Mouse (Mus musculus) limb, embryonic 10.5 days (tissue): Measurements from ENCODE around the gene Agbl5. TPM values are rescaled to one million over a fixed set of nuclear protein-coding genes. Genes with fewer than 3 reads are reported as not detected.

ENCODE experiments used
- DNase-seq: peaks from one replicate; pipeline ENCODE4 v3.0.0-alpha.2; 2017; ENCODE audit warnings: low spot score
- H3K27ac ChIP-seq: fragments of 300-500 bp; sonication (generic); 2 replicates; pipeline ENCODE4 v1.5.1; 2016; ENCODE audit warnings: mild to moderate bottlenecking
- H3K27me3 ChIP-seq: fragments of 300-500 bp; sonication (generic); 2 replicates; pipeline ENCODE4 v1.6.1; 2016; ENCODE audit warnings: low read depth, mild to moderate bottlenecking; ENCODE audit not compliant: poor library complexity, severe bottlenecking
- H3K36me3 ChIP-seq: fragments of 300-500 bp; sonication (generic); 2 replicates; pipeline ENCODE4 v1.6.1; 2016; ENCODE audit warnings: mild to moderate bottlenecking, moderate library complexity
- H3K4me1 ChIP-seq: fragments of 300-500 bp; sonication (generic); 2 replicates; pipeline ENCODE4 v1.6.1; 2016
- H3K4me3 ChIP-seq: fragments of 300-500 bp; sonication (generic); 2 replicates; pipeline ENCODE4 v1.5.1; 2016; ENCODE audit warnings: mild to moderate bottlenecking, moderate library complexity
- H3K9me3 ChIP-seq: fragments of 300-500 bp; sonication (generic); replicated peaks from 2 replicates; pipeline ENCODE4 v1.6.1; 2016; ENCODE audit warnings: mild to moderate bottlenecking
- WGBS: fragments of 180-500 bp; shearing (Covaris S2); methylation state at CpG from one replicate; pipeline ENCODE4 v1.1.7; 2016; 5-methylcytosine and 5-hydroxymethylcytosine counted together
- polyA plus RNA-seq: library from polyadenylated mRNA; unstranded; fragments of >200 nt; fragmentation: Nextera tagmentation; extraction: Ambion mirVana; gene quantifications from 2 replicates; pipeline ENCODE4 v1.2.1, GENCODE M21; 2016

The Agbl5 gene
- 20.4 and 29.9 TPM in 2 replicates for polyA plus RNA-seq

- H3K9me3 ChIP-seq = no peaks in the 10 kb centered on the region
- H3K27me3 ChIP-seq = no peaks in the 10 kb centered on the region
- peak; percentile 98 for DNase-seq
- peak within 1 kb of the TSS; percentile 98 for H3K27ac ChIP-seq
- peak within 1 kb of the TSS; percentile 86 for H3K4me3 ChIP-seq
- peaks cover 34% of the 10 kb centered on the region for H3K36me3 ChIP-seq
- H3K4me1 ChIP-seq = peaks cover 23% of the 10 kb centered on the region
- under 1% methylated on average over 42 of the region's 42 CpGs for WGBS
These were observed at the start of gene Agbl5 for GRCm38 (mm10) chr5:30888337-30889087. Agbl5 (plus strand) TSS chr5:30888694.

DNA sequence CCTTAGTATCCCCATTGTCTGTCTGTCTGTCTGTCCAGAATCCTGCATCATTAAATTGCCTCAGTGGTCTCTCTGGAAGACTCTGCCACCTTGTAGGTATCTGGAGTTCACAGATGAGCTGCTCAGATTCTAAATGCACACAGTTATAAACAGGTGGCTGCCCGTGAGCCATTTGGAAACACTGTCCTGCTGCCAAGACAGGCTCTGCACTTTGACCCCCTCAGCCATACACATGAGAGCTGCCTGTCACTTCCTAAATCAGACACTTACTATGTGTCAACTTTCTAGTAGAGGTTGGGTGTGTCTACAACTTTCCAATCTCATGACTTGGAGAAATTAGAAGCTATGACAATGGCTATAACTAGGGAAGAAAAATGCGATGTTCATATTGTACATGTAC lies 48.8 kb upstream of the Agbl5 start:
- no peaks in the 10 kb centered on the region for H3K9me3 ChIP-seq
- WGBS = 81% methylated on average over 2 of the region's 2 CpGs
- H3K4me1 ChIP-seq = no peaks in the 10 kb centered on the region
- no peak for DNase-seq
- no peaks in the 10 kb centered on the region for H3K27me3 ChIP-seq
- H3K4me3 ChIP-seq = no peak overlapping the region
- H3K27ac ChIP-seq = no peak overlapping the region
- peaks cover 5% of the 10 kb centered on the region; the same call in 1 of the 2 replicates for H3K36me3 ChIP-seq

DNA sequence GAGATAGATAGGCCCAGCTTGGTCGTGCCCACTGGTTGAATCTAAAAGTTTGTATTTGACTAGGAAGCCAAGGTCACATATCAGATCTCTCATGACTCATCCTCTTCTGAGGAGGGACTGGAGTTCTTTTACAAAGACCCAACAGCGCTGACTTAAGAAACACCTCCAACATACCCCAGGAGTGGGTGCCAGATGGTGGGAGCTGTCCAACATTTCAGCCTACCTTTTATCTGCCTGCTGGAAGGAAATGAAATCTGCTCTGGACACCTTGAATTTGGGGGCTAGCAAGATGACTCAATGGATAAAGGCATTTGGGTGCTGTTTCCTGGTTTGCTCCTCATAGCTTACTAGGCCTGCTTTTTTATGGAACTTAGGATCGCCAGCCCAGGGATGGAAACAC lies 46.6 kb upstream of the Agbl5 start:
- Histone ChIP-seq H3K4me1 (no peaks in the 10 kb centered on the region), H3K9me3 (no peaks in the 10 kb centered on the region), H3K27ac (no peak overlapping the region), H3K4me3 (no peak overlapping the region), H3K36me3 (no peaks in the 10 kb centered on the region; the same call in 1 of the 2 replicates), H3K27me3 (no peaks in the 10 kb centered on the region)
- WGBS = 52% methylated on average over 3 of the region's 3 CpGs
- DNase-seq = peak; percentile 42

- no peak overlapping the region for H3K27ac ChIP-seq
- no peaks in the 10 kb centered on the region for H3K36me3 ChIP-seq
- no peaks in the 10 kb centered on the region for H3K9me3 ChIP-seq
- no peaks in the 10 kb centered on the region for H3K27me3 ChIP-seq
- H3K4me1 ChIP-seq = peaks cover 5% of the 10 kb centered on the region; the same call in 1 of the 2 replicates
- DNase-seq = no peak
- no peak overlapping the region for H3K4me3 ChIP-seq
- 63% methylated on average over 6 of the region's 6 CpGs for WGBS
These were observed 38.5 kb upstream of the Agbl5 start for GRCm38 (mm10) chr5:30849891-30850555.

- 78% methylated on average over 2 of the region's 2 CpGs for WGBS
- H3K27me3 ChIP-seq = no peaks in the 10 kb centered on the region
- DNase-seq = no peak
- H3K9me3 ChIP-seq = no peaks in the 10 kb centered on the region
- H3K27ac ChIP-seq = no peak overlapping the region
- H3K4me3 ChIP-seq = no peak overlapping the region
- H3K36me3 ChIP-seq = no peaks in the 10 kb centered on the region
- H3K4me1 ChIP-seq = peaks cover 5% of the 10 kb centered on the region; the same call in 1 of the 2 replicates
These were observed 38.0 kb upstream of the Agbl5 start for GRCm38 (mm10) chr5:30850556-30850925.

DNA sequence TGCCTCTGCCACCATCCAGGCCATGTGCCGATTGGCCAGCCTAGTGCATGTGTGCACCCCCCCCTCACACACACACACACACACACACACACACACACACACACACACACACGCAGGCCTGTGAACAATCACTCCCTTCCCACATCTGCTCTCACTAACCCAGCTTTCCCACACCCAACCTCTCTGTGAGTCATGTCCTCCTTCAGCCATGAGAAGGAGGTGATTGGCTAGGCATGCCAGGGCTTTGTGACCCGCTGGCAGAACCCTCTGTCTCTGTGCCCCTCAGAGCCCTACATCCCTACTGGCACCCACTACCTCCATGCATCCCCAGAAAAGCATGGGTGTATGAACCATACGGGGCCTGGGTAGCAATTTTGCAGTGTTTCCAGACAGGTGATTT lies 35.0 kb upstream of the Agbl5 start:
- DNase-seq = no peak
- peaks cover 5% of the 10 kb centered on the region; the same call in 1 of the 2 replicates for H3K4me1 ChIP-seq
- H3K36me3 ChIP-seq = no peaks in the 10 kb centered on the region
- WGBS = 92% methylated on average over 4 of the region's 4 CpGs
- no peak overlapping the region for H3K27ac ChIP-seq
- H3K27me3 ChIP-seq = no peaks in the 10 kb centered on the region
- no peaks in the 10 kb centered on the region for H3K9me3 ChIP-seq
- no peak overlapping the region for H3K4me3 ChIP-seq

GRCm38 (mm10) chr5:30855674-30856073 lies 32.8 kb upstream of the Agbl5 start:
- Histone ChIP-seq H3K27ac (no peak overlapping the region), H3K9me3 (no peaks in the 10 kb centered on the region), H3K36me3 (no peaks in the 10 kb centered on the region), H3K4me3 (no peak overlapping the region), H3K27me3 (no peaks in the 10 kb centered on the region), H3K4me1 (peaks cover under 1% of the 10 kb centered on the region; the same call in 1 of the 2 replicates)
- DNase-seq = no peak
- WGBS = 52% methylated on average over 3 of the region's 3 CpGs

- no peaks in the 10 kb centered on the region for H3K27me3 ChIP-seq
- no peaks in the 10 kb centered on the region for H3K36me3 ChIP-seq
- H3K4me3 ChIP-seq = no peak overlapping the region
- no peak for DNase-seq
- no peak overlapping the region for H3K27ac ChIP-seq
- no peaks in the 10 kb centered on the region for H3K9me3 ChIP-seq
- 84% methylated on average over 2 of the region's 2 CpGs for WGBS
- H3K4me1 ChIP-seq = no peaks in the 10 kb centered on the region
These were observed 32.4 kb upstream of the Agbl5 start for GRCm38 (mm10) chr5:30856124-30856523.

DNA sequence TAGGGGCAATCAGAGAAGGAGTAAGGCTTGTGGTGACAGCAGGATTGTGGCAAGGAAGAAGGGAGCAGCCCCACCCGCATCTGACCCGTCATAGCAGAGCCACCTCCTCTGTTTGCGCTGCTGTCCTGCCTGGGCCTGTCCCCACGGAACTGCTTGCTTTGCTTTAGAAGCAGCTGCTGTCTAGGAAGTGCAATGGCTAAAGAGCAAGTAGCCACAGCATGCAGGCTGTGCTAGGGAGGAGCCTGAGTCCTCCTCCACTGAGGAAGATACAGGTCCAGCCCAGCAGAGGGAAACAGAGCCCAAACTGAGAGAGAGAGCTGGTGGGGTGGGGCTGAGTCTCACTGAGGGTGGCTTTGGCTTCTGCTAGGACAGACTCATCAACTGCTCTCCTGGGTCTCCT lies 24.6 kb upstream of the Agbl5 start:
- DNase-seq = peak; percentile 27
- WGBS = 47% methylated on average over 4 of the region's 4 CpGs
- Histone ChIP-seq H3K9me3 (no peaks in the 10 kb centered on the region), H3K4me3 (no peak overlapping the region), H3K36me3 (peaks cover 7% of the 10 kb centered on the region; the same call in 1 of the 2 replicates), H3K27me3 (no peaks in the 10 kb centered on the region), H3K4me1 (peaks cover 16% of the 10 kb centered on the region), H3K27ac (no peak overlapping the region)

DNA sequence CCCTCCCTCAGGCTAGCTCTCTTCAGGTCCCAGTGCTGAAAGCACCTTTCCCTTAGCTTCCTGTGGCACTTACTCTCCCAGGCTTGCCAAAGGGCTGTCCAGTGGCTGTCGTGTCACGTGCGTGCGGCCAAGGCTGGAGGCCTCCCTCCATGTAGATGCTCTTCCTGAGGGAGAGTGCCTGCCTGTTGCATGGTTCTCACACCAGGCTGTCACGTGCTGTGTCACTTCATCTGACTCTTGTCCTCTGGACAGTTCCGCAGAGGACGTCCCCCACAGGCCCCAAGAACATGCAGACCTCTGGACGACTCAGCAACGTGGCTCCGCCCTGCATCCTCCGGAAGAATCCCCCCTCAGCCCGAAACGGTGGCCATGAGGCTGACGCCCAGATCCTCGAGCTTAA lies 24.2 kb upstream of the Agbl5 start:
- peak; percentile 29 for DNase-seq
- Histone ChIP-seq H3K27ac (0 out of 2 replicates have a peak overlapping the region, but pooled peaks have one; percentile 14), H3K36me3 (peaks cover 7% of the 10 kb centered on the region; the same call in 1 of the 2 replicates), H3K27me3 (no peaks in the 10 kb centered on the region), H3K9me3 (no peaks in the 10 kb centered on the region), H3K4me1 (peaks cover 21% of the 10 kb centered on the region), H3K4me3 (no peak overlapping the region)
- WGBS = 51% methylated on average over 15 of the region's 15 CpGs

DNA sequence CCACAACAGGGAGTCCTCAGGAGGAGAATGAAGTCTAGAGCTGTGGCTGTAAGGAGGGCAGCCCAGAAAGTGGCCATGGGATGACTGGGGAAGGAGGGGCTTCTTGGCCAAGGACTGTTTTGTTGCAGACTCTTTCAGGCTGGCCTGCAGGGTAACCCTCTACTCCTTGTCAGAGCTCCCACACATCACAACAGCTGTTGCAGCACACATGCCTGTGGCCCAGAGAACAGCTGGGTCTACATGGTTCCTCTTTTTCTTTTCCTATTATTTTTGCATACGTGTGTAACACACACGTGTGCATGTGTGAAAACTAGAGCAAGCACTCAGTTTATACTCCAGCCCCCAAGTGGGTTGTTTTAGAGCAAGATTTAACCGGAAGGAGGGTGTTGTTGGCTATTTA lies 21.6 kb upstream of the Agbl5 start:
- peaks cover 29% of the 10 kb centered on the region for H3K4me1 ChIP-seq
- H3K27ac ChIP-seq = no peak overlapping the region
- peaks cover 22% of the 10 kb centered on the region for H3K36me3 ChIP-seq
- WGBS = 90% methylated on average over 3 of the region's 3 CpGs
- H3K4me3 ChIP-seq = no peak overlapping the region
- H3K9me3 ChIP-seq = no peaks in the 10 kb centered on the region
- H3K27me3 ChIP-seq = no peaks in the 10 kb centered on the region
- DNase-seq = no peak

DNA sequence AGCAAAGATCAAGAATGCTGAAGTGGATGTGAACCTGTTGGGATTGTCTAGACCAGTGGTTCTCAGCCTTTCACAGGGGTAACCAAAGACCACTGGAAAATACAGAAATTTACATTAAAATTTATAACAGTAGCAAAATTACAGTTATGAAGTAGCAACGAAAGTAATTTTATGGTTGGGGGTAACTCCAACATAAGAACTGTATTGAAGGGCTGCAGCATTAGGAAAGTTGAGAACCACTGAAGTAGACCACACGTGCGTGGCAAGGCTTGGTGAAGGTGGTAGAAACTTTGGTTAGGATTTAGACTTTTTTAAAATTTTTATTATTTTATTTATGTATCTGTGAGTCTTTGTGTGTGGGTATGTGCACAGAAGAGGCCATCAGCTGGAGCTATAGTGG lies 20.8 kb upstream of the Agbl5 start, which contains the start of gene Tmem214:
TSS of gene Tmem214 (plus strand) at position 301 of the 400 bp plus-strand sequence.
- no peak for DNase-seq
- no peaks in the 10 kb centered on the region for H3K9me3 ChIP-seq
- no peaks in the 10 kb centered on the region for H3K27me3 ChIP-seq
- WGBS = 94% methylated on average over 3 of the region's 3 CpGs
- H3K4me1 ChIP-seq = peaks cover 29% of the 10 kb centered on the region
- peaks cover 31% of the 10 kb centered on the region for H3K36me3 ChIP-seq
- H3K4me3 ChIP-seq = peak within 1 kb of the TSS; percentile 92
- H3K27ac ChIP-seq = peak within 1 kb of the TSS; percentile 92

- H3K27ac ChIP-seq = peak overlapping the region; percentile 92
- peak overlapping the region; percentile 92 for H3K4me3 ChIP-seq
- no peaks in the 10 kb centered on the region for H3K9me3 ChIP-seq
- DNase-seq = peak; percentile 65
- peaks cover 43% of the 10 kb centered on the region for H3K36me3 ChIP-seq
- H3K4me1 ChIP-seq = peaks cover 25% of the 10 kb centered on the region
- no peaks in the 10 kb centered on the region for H3K27me3 ChIP-seq
- 16% methylated on average over 9 of the region's 9 CpGs for WGBS
These were observed 19.5 kb upstream of the Agbl5 start for GRCm38 (mm10) chr5:30868981-30869380.
